Mouse (Mus musculus) cerebellum, adult 2 months (tissue): ENCODE data around the gene App.

Source experiments
- CTCF ChIP-seq: fragments of 200-500 bp; IDR thresholded peaks from 2 replicates; pipeline ENCODE4 v1.5.1; 2011; ENCODE audit warnings: low read depth, mild to moderate bottlenecking, control low read depth, low read length, moderate library complexity, borderline replicate concordance; ENCODE audit not compliant: insufficient read depth
- POLR2A ChIP-seq: fragments of 200-500 bp; IDR thresholded peaks from 2 replicates; pipeline ENCODE4 v1.6.1; 2011; ENCODE audit warnings: low read length, control low read depth, borderline replicate concordance; ENCODE audit not compliant: insufficient read depth

DNA sequence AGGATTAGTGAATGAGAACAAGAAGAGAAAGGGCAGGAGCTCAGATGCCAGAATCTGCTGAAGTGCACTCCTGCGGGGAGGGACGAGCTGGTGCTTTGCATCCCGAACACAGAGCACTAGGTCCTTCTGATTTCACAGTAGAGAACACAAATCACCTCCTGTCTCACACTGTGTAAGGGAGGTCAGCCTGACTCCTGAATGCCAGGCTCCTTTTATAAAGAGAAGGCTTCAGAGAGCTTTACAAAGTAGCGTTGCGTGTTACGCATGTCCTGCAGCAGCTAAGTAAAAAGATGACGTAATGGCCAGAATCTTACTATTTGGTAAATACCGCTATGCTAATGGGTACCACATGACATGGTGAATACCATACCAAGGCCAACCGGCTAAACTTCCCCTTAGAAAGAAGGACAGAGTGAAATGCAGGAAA is 34.4 kb downstream of the App start:
- no peak for TF ChIP-seq CTCF
- TF ChIP-seq POLR2A, result no peak
